Mouse (Mus musculus) layer of hippocampus, adult 8-10 months (tissue): ENCODE data around the gene Fanca. TPM values are rescaled to one million over a fixed set of nuclear protein-coding genes. Genes with fewer than 3 reads are reported as not detected.
"Not testable (repeated sequence)": the region's sequence is repeated elsewhere in the genome, so short reads cannot be mapped to it uniquely, and the experiment has no call there.

ENCODE experiments used
- DNase-seq, 2 experiments: peaks; one replicate each; pipeline ENCODE4 v3.0.0; 2022; ENCODE audit warnings: low spot score in 2 of 2
- total RNA-seq, 4 experiments: library from RNA; stranded (reverse); gene quantifications; 2 replicates each; pipeline ENCODE4 v1.2.4; 2022

Gene Fanca
- total RNA-seq, 4 experiments from 2014 or later, result 0.96 to 3.2 (median 3.0) TPM

DNA sequence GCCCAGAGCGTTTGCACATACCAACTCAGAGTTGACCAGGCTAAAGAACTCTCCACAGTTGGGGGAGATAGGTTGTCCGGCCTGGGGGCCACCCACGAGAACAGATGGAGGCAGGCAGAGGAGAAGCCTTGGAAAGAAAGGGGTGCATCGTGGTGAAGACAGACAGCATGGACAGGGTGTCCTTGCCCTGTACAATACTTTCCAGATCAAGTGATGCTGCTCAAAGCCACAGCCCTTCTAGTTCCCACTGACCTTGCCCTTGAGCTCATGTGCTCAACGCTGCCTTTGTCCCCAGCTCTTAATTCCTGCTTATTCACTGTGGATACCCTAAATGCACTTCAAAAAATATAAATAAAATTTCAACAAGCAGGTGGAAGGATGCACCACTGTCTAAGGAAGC is 43.9 kb downstream of the Fanca start:
- DNase-seq, result no peak

DNA sequence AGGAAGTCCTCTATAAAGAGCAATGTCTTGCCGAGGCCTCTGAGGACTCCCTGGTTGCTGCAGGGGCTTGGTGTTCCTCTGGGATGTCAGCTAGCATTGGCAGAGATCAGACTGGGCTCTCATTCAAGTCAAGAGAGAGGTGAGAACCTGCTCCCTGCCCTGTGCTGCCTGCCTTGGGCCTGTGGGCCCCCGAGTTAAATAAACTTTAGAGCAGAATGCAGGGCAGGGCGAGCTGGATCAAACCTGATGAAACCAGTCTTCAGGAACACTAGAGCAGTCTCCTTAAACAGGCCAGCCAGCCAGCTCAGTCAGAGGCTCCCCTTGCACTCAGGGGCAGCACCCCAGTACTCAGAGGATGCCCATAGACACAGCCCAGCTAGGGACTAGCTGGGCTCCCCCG is 46.5 kb downstream of the Fanca start:
- DNase-seq, result no peak

DNA sequence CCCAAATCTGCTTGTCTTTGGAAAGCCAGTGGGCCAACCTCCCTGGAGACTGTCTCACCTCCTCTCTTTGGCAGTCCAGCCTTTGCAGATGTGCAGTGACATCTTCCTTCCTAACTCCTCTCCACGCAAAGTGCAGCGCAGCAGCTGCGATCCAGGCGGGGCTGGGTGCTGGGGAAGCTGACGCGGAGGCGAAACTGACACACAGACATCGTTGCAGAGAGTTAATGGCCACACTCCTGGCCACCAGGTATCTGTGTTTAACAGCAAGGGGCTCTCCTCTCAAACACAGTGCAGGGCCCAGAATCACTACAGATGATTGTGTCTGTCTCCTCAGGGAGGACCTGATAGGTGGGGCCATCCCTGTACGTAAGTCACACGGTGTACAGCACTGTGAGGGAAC is 47.2 kb downstream of the Fanca start:
- DNase-seq, result no peak

DNA sequence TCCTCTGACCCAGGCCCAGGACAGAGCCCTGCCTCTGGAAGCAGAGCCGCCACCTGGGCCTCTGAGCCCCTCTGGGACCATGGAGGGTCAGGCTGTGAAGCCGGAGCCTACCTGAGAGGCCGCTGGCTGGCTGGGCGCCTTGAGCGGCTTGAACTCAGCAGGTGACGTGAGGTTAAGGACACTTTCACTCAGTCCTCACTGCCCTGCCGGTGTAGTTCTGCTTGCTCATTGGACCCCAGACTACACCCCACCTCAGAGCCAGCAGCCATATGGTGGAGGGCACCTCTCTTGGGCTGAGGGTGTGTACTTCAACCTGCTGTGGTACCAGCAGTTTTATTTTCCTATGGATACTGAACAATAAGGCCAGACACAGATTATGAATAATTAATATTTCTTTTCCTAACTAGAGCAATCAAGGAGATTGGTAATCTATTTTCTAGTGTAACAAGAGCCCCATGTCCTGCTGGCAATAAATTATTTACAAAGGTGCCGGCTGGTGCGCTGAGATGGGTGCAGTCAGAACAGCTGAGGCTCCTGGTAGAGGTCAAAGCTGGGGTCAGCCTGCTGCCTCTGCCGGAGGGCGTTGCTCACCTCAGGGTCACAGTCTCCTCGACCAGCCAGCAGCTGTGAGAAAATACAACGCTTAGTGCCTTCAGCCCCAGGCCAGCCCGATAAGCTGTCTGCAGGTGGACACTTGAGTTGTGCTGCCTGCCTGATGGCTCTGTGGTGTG is 50.3 kb downstream of the Fanca start:
- no peak for DNase-seq

DNA sequence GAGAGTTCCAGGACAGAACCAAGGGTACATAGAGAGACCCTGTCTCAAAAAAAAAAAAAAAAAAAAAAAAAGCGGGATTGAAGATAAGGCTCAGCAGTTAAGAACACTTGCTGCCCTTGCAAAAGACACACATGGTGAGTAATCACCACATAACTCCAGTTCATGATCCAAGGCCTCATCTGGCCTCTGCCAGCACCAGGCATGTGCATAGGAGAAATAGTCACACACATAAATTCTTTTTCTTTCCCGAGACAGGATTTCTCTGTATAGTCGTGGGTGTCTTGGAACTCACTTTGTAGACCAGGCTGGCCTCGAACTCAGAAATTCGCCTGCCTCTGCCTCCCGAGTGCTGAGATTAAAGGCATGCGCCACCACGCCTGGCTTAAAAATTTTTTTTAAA is 60.8 kb downstream of the Fanca start:
- not testable (repeated sequence) for DNase-seq

DNA sequence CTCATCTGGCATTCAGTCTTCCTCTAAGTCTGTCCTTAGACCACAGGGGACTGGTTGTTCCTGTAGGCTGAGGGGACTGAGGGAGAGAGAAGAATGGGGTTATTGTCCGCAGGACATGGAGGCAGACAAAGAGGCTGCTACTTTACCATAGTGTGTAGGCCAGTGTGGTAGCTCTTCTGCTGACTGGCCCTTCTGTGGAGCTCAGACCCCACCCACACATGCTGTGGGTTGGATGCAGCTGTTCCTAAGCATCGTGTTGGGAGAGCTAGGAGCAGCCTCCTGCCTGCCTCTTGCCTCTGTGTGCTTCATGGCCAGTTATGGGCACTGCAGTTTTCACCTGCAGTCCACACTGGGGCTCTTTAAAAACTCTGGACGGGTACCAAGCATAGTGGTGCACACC is 61.3 kb downstream of the Fanca start:
- peak; percentile 44 to 57 for DNase-seq

DNA sequence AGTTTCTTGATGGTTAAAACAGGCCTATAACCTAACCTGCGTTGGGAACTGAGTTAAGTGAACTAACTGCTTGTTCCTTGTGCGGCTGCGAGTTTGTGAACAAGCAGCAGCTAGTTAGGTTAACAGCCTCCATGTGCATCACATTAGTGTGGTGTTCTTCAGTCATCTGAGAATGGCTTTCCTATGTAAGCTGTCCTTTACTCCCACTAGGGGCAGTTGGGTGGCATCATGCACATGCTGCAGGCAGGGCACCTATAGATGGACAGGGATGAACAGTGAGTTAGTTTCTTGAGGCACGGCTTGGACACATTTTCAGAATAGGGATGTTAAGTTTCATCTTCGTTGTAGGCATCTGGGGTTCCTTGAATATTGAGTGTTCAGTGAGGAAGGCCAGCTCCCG is 63.2 kb downstream of the Fanca start:
- no peak for DNase-seq

DNA sequence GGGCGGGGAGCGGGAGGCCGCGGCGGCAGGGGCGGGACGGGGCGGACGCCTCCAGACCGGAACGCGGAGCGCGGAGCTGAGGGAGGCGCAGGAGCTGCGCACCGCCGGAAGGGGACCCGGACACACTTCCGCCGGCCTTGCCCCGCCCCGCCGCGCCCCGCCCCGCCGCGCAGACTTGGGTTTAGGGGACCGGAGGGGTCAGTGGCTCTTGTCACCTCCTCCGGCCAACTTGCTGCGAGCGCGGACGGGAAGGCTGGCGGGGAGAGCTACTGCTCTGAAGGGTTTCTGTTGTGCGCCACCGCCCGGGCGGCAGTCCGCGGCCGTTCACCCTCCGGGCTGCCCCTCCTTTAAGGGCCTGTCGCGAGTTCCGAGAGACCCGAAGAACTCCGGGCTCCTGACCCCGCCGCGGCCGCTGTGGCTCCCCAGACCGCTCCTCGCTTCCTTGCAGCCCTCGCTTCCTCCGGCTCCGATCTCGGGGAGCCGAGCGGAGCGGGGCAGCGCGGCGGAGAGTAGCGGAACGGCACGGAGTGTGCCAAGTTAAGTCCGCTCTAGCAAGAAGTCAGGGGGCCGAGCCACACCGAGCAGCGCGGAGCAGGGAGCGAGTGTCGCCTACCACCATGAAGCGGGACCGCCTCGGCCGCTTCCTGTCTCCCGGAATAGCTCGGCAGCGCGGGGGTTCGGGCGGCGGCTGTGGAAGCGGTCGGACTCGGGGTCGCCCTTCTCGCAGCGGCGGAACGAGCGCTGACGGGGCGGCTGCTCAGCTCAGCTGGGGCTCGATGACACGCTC is 64.1 kb downstream of the Fanca start, which contains the start of the genes Zfp276 and Vps9d1:
Zfp276 (plus strand) TSS at position 97 of the 787 bp plus-strand sequence.
Vps9d1 (minus strand) TSS at position 250 of the 787 bp plus-strand sequence.
- peak in 1 of 2 experiments; percentile 69 for DNase-seq

DNA sequence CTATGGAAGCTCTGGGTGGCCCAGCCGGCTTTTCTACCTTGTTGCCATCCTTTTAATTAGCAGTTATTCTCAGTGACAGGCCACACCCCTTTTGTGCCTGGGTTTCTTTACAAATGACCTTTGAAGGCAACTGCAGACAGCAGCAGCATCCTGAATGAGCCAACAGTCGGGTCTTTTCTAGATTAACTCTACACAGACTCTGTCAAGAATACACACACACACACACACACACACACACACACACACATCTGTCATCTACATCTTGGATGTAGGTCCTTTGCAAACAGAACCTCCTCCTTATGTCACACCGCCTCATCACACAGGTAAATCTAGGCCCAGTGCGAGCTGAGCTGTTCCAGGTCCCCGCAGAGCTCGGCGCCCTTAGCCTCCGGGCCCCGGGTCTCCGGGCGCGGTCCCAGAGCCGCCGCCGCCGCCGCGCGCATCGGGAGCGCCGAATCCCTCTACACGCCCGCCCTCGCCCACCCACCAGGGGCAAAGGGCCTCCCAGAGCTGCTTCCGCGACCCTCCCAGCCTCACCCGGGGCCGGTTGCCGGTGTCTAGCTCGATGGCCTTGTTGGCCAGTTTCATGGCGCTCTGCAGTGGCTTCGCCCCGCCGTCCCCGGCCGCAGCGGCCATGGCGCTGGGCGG is 64.8 kb downstream of the Fanca start:
- DNase-seq, result no peak

DNA sequence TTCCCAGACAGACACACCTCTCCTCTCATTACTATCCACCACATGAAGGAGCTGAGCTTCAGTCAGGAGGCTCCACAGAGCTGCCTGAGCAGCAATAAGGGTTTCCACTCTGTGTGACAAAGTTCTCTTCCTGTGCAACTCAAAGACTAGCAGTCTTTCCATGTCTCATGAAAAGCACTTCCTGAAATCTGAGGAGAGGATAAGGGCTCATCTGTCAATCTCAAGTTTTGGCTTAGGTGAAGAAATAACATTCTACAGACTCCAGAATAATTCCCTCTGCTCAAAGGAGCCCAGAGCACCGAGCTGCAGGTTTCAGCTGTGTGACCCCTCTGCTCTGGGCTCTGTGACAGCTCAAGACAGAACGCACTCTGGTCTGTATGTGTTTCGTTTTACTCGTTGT is 65.5 kb downstream of the Fanca start:
- no peak for DNase-seq

DNA sequence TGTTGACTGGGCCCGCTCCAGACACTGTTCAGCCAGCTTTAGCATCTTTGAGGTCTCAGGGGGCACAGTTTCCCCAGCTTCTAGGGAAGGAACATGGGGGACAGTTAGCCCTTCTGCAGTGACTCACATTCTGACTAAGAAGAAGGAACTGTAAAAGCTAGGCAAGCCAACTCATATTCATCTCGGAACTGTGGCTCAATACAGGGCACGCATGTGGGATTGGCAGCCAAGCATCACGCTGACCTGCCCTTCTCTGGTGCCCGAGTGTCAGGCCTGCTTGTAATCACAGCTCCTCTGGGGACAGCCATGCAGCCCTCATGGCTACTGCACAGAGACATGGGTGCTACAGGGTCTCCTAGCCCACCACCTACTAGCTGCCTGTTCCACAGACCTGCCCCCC is 67.4 kb downstream of the Fanca start:
- DNase-seq, result no peak

DNA sequence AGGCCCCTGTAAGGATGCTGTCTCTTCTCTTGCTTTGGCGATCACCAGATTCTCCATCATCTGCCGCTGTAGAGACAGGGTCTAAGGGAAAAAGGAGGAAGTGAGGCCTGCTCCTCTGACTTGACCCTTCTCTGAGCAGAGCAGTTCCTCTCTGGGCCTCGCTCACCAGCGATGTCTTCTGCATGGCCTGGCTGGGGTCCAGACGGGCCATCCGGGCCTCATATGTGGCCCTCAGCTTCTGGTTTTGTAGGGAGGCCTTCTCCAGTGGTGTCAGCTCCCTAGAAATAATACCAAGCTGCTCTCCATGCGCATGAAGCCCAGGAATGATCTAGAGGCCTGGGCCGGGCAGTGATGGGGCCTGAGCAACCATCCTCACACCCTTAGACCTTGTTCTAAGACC is 69.8 kb downstream of the Fanca start:
- no peak for DNase-seq

DNA sequence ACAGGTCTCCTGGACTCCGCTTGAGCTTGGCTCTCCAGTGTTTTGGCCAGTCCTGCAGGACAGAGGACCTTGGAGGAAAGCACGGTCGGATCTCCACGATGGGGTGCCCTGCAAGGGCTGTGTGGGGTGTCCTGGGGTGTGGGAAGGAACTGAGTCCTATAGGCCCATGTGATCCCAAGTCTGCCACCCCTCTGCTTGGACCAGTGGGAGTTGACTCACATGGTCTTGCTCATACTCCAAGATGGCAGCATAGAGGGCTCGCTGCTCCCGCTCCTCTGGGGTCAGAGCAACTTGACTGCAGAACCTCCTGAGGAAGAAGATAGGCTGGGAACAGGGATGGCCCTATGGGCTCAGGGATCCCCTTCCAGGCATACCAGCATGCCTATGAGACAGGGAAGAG is 70.6 kb downstream of the Fanca start:
- DNase-seq, result no peak

DNA sequence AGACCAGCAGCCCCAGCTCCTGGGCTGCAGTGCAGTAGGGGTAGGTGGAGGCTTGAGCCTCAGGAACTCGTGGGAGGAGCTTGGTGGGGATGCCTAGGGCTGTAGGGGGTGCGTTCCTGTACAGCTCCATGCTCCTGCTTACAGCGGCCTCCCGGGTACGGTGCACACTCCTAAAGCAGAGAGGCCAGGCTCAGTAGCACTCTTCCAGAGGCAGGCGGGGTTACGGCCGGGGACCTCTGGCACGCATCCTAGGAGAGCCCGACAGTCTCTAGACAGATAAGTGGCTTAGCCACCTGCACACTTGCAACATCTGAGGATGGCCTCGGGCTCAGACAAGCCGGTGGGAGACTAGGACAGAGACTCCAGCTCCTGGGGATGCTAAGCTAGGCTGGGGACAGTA is 72.8 kb downstream of the Fanca start:
- no peak for DNase-seq

DNA sequence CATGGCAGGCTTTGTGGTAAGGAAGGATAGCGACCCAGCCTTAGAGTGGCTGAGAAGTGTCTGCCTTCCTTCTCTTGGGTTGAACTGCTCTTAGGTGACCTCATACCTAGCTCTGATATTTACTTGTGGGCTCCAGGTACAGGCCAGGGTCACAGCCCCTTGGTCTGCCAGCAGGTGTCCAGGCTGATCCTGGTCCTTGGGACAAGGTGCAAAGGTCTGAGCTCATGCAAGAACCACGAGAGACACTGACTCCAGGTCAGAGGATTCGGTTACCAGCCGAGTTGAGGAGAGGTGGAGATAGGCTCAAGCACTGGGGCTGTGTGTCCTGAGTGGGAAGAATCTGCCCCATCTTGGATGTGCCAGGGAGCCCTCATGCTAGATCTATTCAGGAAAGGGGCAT is 74.0 kb downstream of the Fanca start:
- no peak for DNase-seq

DNA sequence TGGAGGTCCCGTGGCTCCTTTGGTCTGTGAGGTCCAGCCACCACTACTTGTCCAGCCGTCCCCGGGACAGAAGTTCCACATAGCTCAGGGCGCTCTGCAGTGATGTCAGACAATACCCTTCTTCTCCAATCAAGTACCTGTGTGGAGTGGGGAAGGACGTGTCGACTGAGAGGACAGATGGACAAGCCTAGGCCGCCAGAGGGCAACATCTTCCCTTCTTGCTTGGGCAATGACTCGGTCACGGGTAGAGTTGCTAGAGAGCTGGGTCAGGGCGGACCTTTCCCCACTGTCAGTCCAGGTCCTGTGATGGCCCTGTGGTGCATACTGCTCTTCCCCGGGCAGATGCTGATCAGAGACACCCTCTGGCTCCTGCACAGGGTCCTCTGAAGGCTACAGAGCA is 75.3 kb downstream of the Fanca start:
- no peak for DNase-seq

DNA sequence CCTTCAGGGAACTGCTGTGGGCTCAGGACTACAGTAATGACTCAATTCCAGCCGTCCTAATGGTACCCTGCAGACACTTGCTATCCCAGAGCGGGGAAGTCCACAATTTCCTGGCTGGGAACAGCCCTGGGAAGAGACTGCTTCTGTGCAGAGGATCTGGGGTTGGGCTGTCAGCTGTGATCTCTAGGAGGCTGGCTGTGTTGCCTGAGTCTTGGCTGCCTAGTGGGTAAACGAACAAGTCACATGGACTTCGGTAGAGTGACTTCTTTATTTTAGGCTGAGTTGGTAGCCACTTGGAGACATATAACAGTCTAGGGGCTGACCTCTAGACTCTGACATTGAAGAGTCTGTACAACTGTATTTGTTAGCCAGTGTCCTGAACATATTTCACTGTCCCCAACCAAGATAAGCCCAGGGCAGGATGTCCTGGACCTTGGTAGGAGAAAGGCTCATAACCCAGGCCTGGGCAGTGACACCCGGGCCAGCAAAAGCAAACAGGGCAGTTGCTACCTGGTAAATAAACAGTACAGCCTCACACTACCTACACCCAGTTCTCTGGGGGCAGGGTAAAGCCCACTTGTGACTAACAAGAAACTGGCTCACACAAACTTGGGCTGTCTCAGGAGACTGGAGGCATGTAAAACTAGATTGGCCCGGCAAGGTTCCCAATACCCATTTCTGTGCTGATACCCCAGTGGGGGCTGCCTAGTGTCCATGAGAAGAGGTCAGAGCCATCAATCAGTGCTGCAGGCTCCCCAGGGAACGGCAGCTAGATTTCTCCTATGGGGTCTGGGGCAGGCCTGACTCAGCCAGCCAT is 76.1 kb downstream of the Fanca start:
- no peak for DNase-seq

DNA sequence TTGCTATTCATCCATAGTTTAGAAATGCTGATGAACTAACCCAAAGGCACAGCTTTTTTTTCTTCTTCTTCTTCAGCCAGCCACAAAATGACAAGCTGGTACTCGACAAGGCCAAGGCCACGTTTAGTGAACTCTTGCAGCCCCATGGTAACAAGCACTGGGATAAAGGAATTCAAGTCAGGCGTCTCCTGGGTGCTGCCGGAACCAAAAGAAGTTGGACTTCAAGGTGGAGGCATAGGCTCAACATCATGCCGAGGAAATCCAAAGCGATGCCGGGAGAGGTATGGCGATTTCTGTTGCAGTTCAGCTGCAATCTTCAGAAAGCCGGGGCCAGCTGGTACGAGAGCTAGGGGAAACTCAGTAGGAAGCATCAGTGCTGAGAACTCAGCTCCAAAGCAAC is 79.0 kb downstream of the Fanca start:
- no peak for DNase-seq

DNA sequence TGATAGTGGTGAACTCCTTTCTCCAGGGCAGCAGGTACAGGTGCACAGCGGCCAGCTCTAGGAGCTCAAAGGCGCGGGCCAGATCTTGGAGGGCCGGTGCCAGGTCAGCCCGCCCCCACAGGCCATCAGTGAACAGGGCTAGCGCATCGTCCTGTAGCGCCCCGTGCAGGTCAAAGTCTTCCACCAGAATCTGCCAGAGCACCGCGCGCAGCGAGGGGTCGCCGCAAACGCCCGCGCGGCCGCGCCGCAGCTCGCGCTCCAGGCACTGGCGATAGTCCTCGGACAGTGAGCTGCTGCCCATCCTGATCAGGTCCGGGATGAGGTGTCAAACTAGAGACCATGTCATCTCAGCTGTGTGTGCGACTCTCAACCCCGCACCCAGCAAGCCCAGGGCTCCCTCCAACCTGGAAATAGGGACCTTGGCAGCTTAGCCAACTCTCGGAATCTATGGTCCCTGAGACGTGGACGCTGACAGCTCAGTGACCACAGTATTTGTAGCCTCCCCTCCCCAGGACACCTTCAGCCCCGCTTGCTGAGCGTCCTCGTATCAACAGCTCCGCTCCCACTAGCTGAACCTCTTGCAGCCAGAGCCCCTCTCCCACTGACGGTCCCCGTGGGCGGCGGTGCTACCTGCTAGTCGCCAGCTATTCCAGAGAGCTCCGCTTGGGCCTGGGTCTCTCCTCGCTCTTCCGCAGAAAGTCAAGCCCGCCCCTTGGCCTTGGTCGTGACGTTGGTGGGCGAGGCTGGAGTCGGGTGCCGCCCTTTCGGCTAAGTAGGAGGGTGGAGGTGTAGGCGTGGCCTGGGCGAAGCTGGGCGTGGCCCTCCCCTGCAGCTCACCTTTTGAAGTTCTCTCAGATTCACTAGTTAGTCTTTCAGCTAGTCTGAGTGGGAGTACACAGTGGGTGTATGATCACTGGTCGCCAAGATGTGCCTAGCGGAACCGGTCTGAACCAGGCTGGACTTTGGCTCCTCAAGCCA is 82.6 kb downstream of the Fanca start, which contains the start of gene Spata2l:
Spata2l (minus strand) TSS at position 714 of the 978 bp plus-strand sequence.
- DNase-seq, result peak; percentile 81

DNA sequence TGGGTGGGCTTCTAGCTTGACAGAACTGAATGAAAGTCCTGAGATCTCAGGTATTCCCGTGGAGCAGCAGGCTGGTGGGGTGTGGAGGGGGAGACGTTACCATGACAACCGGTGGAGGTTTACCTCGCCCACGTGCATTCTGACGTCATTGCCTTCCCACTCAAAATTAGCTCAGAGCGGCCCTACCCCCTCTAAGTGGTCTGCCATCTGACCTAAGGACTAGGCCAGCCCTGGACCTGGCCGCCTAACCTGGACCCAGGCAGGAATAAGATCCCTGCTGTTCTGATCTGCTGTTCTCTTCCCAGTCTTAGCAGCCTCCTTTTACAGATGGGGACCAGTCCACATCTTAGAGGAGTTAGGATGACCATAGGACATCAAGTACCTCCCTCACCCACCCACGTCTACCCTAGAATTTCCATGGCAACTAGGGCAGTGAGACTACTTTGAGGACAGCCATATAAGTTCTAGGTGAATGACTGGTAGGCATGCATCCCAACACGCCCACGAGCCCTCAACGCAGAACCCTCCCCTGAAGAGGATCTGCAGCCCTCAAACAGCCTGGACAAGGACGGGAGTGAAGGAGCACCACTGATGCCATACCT is 83.4 kb downstream of the Fanca start:
- peak; percentile 84 for DNase-seq
